Comparison of ENCODE assay signal across 23 mouse cellular contexts in the genomic region with DNA sequence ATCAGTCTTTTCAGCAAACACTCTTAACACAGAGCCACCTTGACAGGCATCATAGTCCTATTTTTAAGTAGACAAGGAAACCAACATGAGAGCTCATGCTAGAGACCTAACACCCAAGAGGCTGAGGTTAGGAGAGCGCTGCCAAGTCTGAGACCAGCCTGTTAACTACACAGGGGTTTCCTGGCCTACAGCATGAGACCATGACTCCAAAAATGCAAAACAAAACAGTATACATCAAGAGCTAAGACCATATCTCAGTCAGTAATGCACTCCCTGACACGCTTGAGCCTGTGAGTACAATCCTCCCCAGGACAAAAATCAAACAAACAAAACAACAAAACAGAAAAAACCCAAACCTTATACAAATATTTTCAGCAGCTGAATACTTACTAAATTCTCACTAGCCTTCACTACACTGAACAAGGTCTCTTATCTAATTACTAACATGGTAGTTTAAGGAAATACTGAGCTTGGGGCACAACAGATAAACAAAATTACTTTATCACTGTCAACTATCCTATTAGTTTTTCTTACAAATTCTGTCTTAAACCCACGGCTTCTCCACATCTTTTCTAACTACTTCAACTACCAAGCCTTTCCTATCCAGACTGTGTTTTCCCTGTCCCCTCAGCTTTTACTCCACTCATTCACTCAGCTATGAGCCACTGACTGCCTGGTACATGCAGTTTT.
"Had no signal": no experiment of that assay in that cellular context is flagged by ENCODE, and none has a peak within 500 bp of the region (broad histone marks: within the 10 kb centered on the region; RNA-seq: fewer than 3 reads in every experiment).

No protein-coding gene starts in this region.

- H3K4me1 ChIP-seq: limb, embryonic 12.5 days; limb, embryonic 15.5 days had no signal

- H3K4me2 ChIP-seq: limb, embryonic 12.5 days; limb, embryonic 15.5 days; liver, embryonic 15.5 days; midbrain, embryonic 13.5 days; neural tube, embryonic 13.5 days had no signal

- H3K27ac ChIP-seq: layer of hippocampus, adult 2 months; left cerebral cortex, adult 2 months; limb, embryonic 12.5 days; limb, embryonic 15.5 days; liver, embryonic 15.5 days; midbrain, embryonic 10.5 days; midbrain, embryonic 13.5 days; neural tube, embryonic 13.5 days had no signal

- ATAC-seq: intestine, embryonic 16.5 days; midbrain, embryonic 13.5 days; midbrain, embryonic 16.5 days had no signal

- H3K9me3 ChIP-seq: limb, embryonic 12.5 days; limb, embryonic 15.5 days; liver, embryonic 15.5 days; midbrain, embryonic 13.5 days; neural tube, embryonic 13.5 days had no signal

- H3K27me3 ChIP-seq: limb, embryonic 12.5 days; limb, embryonic 15.5 days; liver, embryonic 15.5 days; midbrain, embryonic 13.5 days had no signal

- H3K36me3 ChIP-seq: limb, embryonic 12.5 days; liver, embryonic 15.5 days; midbrain, embryonic 13.5 days had no signal

- H3K9ac ChIP-seq: limb, embryonic 12.5 days; limb, embryonic 15.5 days; liver, embryonic 15.5 days; midbrain, embryonic 13.5 days; neural tube, embryonic 13.5 days had no signal

- H3K4me3 ChIP-seq: layer of hippocampus, adult 2 months; left cerebral cortex, adult 2 months; limb, embryonic 12.5 days; limb, embryonic 15.5 days; liver, embryonic 15.5 days; midbrain, embryonic 10.5 days; midbrain, embryonic 13.5 days; myocyte; neural tube, embryonic 13.5 days had no signal

- DNase-seq: kidney, adult 18-20 months; kidney, adult 9 months; kidney, postnatal 14 days; layer of hippocampus, adult 9-11 months; left cerebral cortex, postnatal 4 days; lung, adult 2 months; lung, postnatal 14 days; lung, postnatal 4 days; retina, postnatal 1 day; thymus, adult 18-20 months; thymus, postnatal 14 days; thymus, postnatal 4 days had no signal
